ENCODE assay signal across 11 mouse cellular contexts in the genomic region with DNA sequence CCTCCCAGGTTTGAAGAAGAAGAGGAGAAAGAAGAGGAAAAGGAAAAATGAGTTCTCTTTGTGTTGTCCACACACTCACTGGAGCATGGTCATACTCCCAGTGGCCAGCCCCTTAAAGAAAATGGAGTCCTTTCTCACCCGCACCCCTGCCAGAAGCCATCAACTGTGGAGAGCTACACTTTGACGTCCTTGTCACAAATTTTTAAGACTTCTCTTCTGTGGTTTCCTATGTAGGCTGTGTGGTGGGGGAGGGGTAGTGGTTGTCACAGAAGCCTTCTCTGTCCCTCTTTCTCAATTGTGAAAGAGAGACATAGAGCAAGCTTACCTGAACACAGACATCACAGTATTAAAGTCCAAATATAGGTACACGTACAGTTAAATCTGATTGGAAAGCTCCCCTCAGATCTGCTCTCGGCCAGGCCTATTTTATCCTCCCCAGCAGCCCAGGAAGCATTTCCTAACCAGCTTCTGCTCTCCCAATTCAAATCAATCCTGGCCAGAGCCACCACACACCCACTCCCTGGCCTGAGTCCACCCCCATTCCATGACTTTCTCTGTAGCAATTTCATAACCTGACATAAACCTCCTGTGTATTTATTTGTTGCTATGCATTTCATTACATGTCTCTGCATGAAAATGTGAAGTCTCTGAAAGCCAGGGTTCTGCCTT.
DNase-seq lines count a peak whose midpoint lies in the region; ATAC-seq and TF ChIP-seq lines count a peak whose summit lies in the region.
"Had no signal": no experiment of that assay in that cellular context is flagged by ENCODE, and none has a peak within 500 bp of the region (broad histone marks: within the 10 kb centered on the region; RNA-seq: fewer than 3 reads in every experiment).

No protein-coding gene starts in this region.

- WGBS in midbrain, embryonic 15.5 days: 65% methylated on average over 4 of the region's 4 CpGs
- 61% methylated on average over 4 of the region's 4 CpGs for WGBS in midbrain, postnatal 0 days
- WGBS in hindbrain, embryonic 10.5 days: 75% methylated on average over 4 of the region's 4 CpGs
- 87% methylated on average over 4 of the region's 4 CpGs for WGBS in forebrain, embryonic 10.5 days

- no peak for TF ChIP-seq CTCF in midbrain, postnatal 0 days (IDR thresholded peaks at IDR 0.05)

- H3K9ac ChIP-seq in midbrain, embryonic 15.5 days: no peak overlapping the region
- no peak overlapping the region for H3K9ac ChIP-seq in midbrain, postnatal 0 days (replicated peaks; ENCODE audit: low read length, poor library complexity, severe bottlenecking)
- H3K9ac ChIP-seq: lung, embryonic 15.5 days had no signal

- no peaks in the 10 kb centered on the region for H3K36me3 ChIP-seq in midbrain, embryonic 15.5 days (replicated peaks)
- H3K36me3 ChIP-seq in midbrain, postnatal 0 days (ENCODE audit: insufficient read depth, low read length): no peaks in the 10 kb centered on the region
- H3K36me3 ChIP-seq in hindbrain, embryonic 10.5 days: no peaks in the 10 kb centered on the region
- no peaks in the 10 kb centered on the region for H3K36me3 ChIP-seq in forebrain, embryonic 10.5 days (replicated peaks)
- H3K36me3 ChIP-seq: lung, embryonic 15.5 days had no signal

- H3K27me3 ChIP-seq in midbrain, embryonic 15.5 days (replicated peaks): no peaks in the 10 kb centered on the region
- H3K27me3 ChIP-seq in midbrain, postnatal 0 days (ENCODE audit: insufficient read depth, low read length): no peaks in the 10 kb centered on the region
- H3K27me3 ChIP-seq in hindbrain, embryonic 10.5 days (ENCODE audit: insufficient read depth, poor library complexity, severe bottlenecking): peaks cover 26% of the 10 kb centered on the region
- H3K27me3 ChIP-seq in forebrain, embryonic 10.5 days (ENCODE audit: poor library complexity, severe bottlenecking): no peaks in the 10 kb centered on the region
- H3K27me3 ChIP-seq: lung, embryonic 15.5 days had no signal

- no peak overlapping the region for H3K4me2 ChIP-seq in midbrain, embryonic 15.5 days
- H3K4me2 ChIP-seq in midbrain, postnatal 0 days (ENCODE audit: low read depth, low read length, poor library complexity, severe bottlenecking): no peak overlapping the region
- H3K4me2 ChIP-seq: lung, embryonic 15.5 days had no signal

- no peak for ATAC-seq in midbrain, embryonic 15.5 days (replicated peaks)
- no peak for ATAC-seq in midbrain, postnatal 0 days (ENCODE audit: low FRiP score)
- peak; percentile 25 to 53; a peak in 3 of 4 replicates for ATAC-seq in hematopoietic stem cell, adult 5-6 weeks (replicated peaks in 1 of 2; ENCODE audit: insufficient read depth in 1 of 2, low FRiP score in 2 of 2, low TSS enrichment in 1 of 2, low read depth in 1 of 2, poor library complexity in 2 of 2, severe bottlenecking in 2 of 2)

- H3K4me1 ChIP-seq in midbrain, embryonic 15.5 days: peaks cover 6% of the 10 kb centered on the region; the same call in 1 of the 2 replicates
- no peaks in the 10 kb centered on the region for H3K4me1 ChIP-seq in midbrain, postnatal 0 days (ENCODE audit: insufficient read depth, low read length)
- H3K4me1 ChIP-seq in hindbrain, embryonic 10.5 days (replicated peaks): peaks cover 31% of the 10 kb centered on the region
- peaks cover 9% of the 10 kb centered on the region for H3K4me1 ChIP-seq in forebrain, embryonic 10.5 days
- H3K4me1 ChIP-seq: lung, embryonic 15.5 days had no signal

- peak; percentile 25 for DNase-seq in adrenal gland, adult 2 months
- DNase-seq in adrenal gland, postnatal 4 days (ENCODE audit: low spot score in 2 of 2): no peak
- no peak for DNase-seq in midbrain, postnatal 0 days (ENCODE audit: low spot score)
- peak; percentile 21 to 59 for DNase-seq in lung, postnatal 4 days
- no peak for DNase-seq in hindbrain, embryonic 10.5 days (ENCODE audit: low spot score)
- no peak for DNase-seq in forebrain, embryonic 10.5 days (ENCODE audit: extremely low spot score, low spot score)
- DNase-seq: cerebellum, adult 2 months; thymus, postnatal 25 days had no signal

- 0 out of 2 replicates have a peak overlapping the region, but pooled peaks have one; percentile 19 for H3K27ac ChIP-seq in midbrain, embryonic 15.5 days
- H3K27ac ChIP-seq in midbrain, postnatal 0 days (ENCODE audit: low read depth, low read length): no peak overlapping the region
- H3K27ac ChIP-seq in hindbrain, embryonic 10.5 days: no peak overlapping the region
- H3K27ac ChIP-seq in forebrain, embryonic 10.5 days: no peak overlapping the region
- H3K27ac ChIP-seq: lung, embryonic 15.5 days had no signal

- H3K4me3 ChIP-seq in midbrain, embryonic 15.5 days: no peak overlapping the region
- no peak overlapping the region for H3K4me3 ChIP-seq in midbrain, postnatal 0 days (ENCODE audit: low read depth, low read length)
- no peak overlapping the region for H3K4me3 ChIP-seq in hindbrain, embryonic 10.5 days
- no peak overlapping the region for H3K4me3 ChIP-seq in forebrain, embryonic 10.5 days
- H3K4me3 ChIP-seq: lung, embryonic 15.5 days had no signal

- no peaks in the 10 kb centered on the region for H3K9me3 ChIP-seq in midbrain, embryonic 15.5 days
- no peaks in the 10 kb centered on the region for H3K9me3 ChIP-seq in midbrain, postnatal 0 days (ENCODE audit: low read length)
- no peaks in the 10 kb centered on the region for H3K9me3 ChIP-seq in hindbrain, embryonic 10.5 days
- H3K9me3 ChIP-seq in forebrain, embryonic 10.5 days: no peaks in the 10 kb centered on the region
- H3K9me3 ChIP-seq: lung, embryonic 15.5 days had no signal

Comparison
In these comparisons a context has a peak if more than half of its experiments do, and no peak if none do; other contexts are left out.
1. DNase-seq: peak in adrenal gland, adult 2 months (single experiment) and lung, postnatal 4 days (2 of 2); none in adrenal gland, postnatal 4 days (0 of 2), midbrain, postnatal 0 days (single experiment), hindbrain, embryonic 10.5 days (single experiment) and forebrain, embryonic 10.5 days (single experiment).
2. ATAC-seq: peak in hematopoietic stem cell, adult 5-6 weeks (2 of 2); none in midbrain, embryonic 15.5 days (single experiment) and midbrain, postnatal 0 days (single experiment).